Mouse (Mus musculus) c-Kit-negative CD71-positive TER-119-positive erythroid progenitor cells, embryonic 14.5 days (primary cell): ENCODE measurements around the gene Disp1.

Experiments used
- DNase-seq: peaks from one replicate; pipeline ENCODE4 v3.0.0-alpha.2; 2013; ENCODE audit warnings: low read depth, low spot score

Gene Disp1

GRCm38 (mm10) chr1:183088661-183089060 lies 132.7 kb downstream of the Disp1 start:
- no peak for DNase-seq

DNA sequence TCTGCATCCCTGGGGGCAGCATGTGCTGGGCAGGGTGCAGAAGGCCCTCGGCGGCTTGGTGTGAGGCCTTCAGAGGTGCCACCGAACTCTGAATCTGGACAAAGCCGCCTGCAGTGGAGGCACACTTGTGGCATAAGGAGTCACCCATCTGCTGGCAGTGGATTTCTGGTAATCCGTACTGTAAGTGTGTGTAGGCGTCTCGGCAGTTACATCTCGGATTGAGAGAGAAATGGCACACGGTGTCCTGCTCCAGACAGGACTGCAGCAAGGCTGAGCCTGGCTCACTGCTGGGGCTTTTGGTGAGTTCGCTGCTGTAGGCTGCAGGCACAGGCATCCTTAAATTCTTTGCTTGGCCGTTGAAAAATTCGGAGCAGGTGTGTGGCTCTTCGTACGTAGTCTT lies 134.5 kb downstream of the Disp1 start:
- DNase-seq: no peak

GRCm38 (mm10) chr1:183084085-183085050 lies 137.0 kb downstream of the Disp1 start:
- no peak for DNase-seq

GRCm38 (mm10) chr1:183082436-183082835 lies 138.9 kb downstream of the Disp1 start:
- no peak for DNase-seq

- DNase-seq: no peak
Observed at GRCm38 (mm10) chr1:183081126-183081525, 140.2 kb downstream of the Disp1 start.

DNA sequence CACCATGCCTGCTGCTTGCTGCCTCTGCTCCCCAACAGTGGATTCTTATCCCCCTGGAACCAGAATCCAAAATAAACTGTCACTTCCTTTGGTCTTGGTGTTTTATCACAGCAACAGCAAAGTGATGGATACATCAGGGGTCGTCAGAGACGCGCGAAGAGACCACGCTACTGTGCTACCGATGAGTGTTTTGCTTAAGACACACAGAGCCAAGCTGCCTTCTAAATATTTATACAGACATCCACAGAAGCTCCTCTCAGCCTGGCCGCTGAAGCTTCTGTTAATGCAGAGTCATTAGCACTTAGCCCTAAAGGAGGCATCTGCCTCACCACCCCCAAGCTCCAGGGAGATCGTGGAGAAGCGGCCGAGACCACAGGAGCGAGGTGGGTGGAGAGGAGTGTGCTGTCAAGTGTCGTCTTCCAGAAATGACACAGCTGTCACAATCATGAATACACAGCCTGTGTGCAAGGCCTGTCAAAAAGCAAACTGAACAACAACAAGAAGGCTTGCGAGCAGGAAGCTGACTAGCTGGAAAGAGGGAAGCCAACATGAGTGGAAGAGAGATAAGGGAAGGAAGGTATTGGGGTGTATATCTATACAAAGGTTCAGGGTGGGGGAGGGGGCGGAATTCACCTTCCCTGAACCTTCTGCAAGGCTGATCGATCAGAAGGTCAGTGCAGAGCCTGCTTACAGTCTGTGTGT lies 146.1 kb downstream of the Disp1 start:
- DNase-seq: no peak

DNA sequence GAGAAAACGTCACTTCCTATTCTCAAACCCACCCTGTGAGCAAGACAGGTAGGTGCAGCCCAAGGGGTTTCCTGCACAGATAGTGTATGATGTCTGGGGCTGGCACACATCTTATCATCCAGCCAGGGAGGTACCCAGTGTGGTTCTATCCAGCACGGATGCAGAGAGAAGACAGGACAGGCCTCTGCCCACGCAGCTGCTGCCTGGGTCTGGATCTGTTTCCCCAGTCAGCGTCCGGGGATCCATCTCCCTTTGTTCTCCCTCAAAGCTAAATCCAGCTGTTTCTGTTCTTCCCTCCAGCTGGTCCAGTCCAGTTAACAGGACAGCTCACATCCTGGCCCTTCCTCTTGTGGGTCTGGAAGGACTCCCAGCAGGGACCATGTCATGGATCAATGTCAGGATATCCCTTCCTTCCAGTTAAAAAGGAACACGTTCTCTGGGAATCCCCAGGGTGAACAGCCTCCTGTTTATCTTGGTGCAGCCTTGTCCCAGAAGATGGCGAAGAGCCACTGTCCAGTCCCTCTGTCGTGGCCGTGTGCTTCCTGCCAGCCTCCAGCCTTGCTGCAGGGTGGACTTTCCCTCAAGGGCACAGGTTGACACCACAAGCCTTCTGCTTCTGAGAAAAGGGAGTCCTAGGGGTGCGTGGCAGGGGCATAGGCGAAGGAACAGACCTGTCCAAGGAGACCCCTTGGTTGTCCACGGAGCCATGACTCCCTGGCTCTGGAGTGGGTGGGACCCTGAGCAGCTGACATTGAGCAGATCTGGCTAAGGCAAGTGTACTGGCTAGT lies 148.9 kb downstream of the Disp1 start:
- DNase-seq: no peak

- DNase-seq: no peak
Observed at GRCm38 (mm10) chr1:183069954-183070649, 151.2 kb downstream of the Disp1 start.

- no peak for DNase-seq
Observed at GRCm38 (mm10) chr1:183067807-183068206, 153.5 kb downstream of the Disp1 start.

DNA sequence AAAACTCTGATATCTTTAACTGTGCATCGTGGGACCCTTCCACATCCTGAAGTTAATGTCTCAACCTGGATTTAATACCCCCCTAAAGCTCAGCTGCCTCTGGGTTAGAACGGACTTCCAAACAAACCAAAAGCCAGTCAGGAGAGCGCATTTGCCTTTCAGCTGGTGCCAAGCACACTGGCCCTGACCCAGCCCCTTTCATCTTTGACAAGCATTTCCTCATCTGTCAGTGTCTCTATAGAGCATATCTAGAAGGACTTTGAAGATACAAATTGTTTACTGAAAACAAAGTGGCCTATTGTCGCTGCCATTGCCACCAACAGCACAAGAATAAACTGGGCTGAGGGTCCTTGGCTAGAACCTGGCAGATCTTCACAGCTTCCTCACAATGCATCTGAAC lies 154.3 kb downstream of the Disp1 start:
- DNase-seq: no peak

- DNase-seq: no peak
Observed at GRCm38 (mm10) chr1:183060611-183061010, 160.7 kb downstream of the Disp1 start.

- DNase-seq: no peak
Observed at GRCm38 (mm10) chr1:183056289-183056655, 165.1 kb downstream of the Disp1 start.

- DNase-seq: no peak
Observed at GRCm38 (mm10) chr1:183055608-183056288, 165.6 kb downstream of the Disp1 start.

DNA sequence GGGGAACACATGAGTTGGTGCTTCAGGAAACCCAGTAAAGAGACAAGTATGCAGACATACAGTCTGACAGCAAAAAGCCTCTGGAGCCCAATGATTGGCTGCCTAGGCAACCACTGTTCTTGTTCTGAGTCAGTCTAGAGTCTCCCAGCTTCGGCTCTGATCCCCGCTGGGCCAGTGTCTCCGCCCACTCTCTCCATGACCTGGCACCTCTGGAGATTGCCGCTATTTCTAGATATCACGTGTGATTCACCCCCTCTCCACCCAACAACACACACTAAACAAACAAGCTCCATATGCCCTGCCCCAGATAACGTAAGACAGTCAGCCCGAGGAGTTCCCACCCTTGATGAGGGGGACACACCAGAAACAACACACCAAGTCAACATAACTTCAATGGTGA lies 168.7 kb downstream of the Disp1 start:
- no peak for DNase-seq

- no peak for DNase-seq
Observed at GRCm38 (mm10) chr1:183049295-183049694, 172.0 kb downstream of the Disp1 start.

- no peak for DNase-seq
Observed at GRCm38 (mm10) chr1:183047913-183048523, 173.3 kb downstream of the Disp1 start.

GRCm38 (mm10) chr1:183047191-183047912 lies 174.0 kb downstream of the Disp1 start:
- DNase-seq: no peak

DNA sequence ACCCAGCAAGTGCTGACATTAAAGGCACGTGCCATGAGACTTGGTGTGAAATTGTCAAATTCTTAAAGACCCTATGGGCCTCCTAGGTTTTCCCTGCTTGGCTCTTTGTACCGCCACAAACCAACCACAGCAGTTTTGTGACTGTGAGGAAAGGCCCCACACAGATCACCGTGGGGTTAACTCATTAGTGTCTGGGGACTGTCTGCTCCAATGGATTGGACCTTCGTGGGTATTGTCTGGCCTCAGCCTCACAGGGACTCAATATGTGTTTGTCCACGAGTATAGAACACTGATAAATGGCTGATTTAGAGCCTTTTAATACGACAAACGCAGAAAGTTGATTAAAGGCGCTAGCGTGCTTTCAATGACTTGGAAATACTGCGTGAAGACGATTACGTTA lies 175.2 kb downstream of the Disp1 start:
- no peak for DNase-seq

DNA sequence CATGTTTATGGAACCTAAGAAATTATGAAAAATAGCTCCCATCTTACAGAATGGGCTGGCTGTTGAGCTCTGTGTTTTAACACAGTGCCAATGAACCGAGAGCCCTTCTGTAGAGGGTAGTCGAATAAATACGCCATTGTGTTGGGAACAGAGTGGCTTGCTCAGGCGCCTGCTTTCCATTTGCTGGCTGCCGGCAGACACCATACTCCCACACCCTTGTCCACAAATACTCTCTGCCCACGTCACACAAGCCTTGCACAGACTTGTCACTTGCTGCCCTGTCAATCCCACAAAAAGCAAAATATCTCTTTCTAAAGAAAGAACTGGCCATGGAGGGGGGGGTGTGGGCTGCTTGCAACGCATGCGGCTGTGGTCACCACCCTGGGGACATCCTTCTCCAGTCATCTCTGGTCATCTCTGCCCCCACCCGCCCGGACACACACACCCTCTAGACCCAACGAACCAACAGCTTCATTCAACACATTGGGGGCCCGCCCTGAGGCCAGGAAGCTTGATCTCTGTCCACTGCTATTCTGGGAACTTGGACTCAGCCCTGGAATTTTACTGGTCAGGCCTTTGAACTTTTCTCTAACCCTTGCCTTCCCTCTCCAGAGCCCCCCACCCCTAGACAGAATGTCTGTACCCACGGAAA lies 178.0 kb downstream of the Disp1 start:
- DNase-seq: no peak
